Comparison of ENCODE assay signal across 8 mouse cellular contexts in genomic region chr1:177440981-177441491, GRCm38 (mm10). TPM values are rescaled to one million over a fixed set of nuclear protein-coding genes. Genes with fewer than 3 reads are reported as not detected.
A peak's percentile ranks its signal among the peaks of the same experiment; 100 is the strongest.
DNase-seq lines count a peak whose midpoint lies in the region; ATAC-seq lines count a peak whose summit lies in the region.

No protein-coding gene starts in this region.

- WGBS in kidney, embryonic 15.5 days, result under 1% methylated on average over 6 of the region's 6 CpGs
- WGBS in liver, embryonic 15.5 days (ENCODE audit: insufficient replicate concordance), result under 1% methylated on average over 6 of the region's 6 CpGs

- H3K36me3 ChIP-seq in kidney, embryonic 15.5 days, result no peaks in the 10 kb centered on the region
- H3K36me3 ChIP-seq in liver, embryonic 15.5 days (replicated peaks), result no peaks in the 10 kb centered on the region

- peaks cover 28% of the 10 kb centered on the region for H3K4me1 ChIP-seq in kidney, embryonic 15.5 days
- peaks cover 40% of the 10 kb centered on the region for H3K4me1 ChIP-seq in liver, embryonic 15.5 days (replicated peaks)

- DNase-seq in kidney, adult 9 months, result no peak
- DNase-seq in Muller cell, postnatal 12 days (ENCODE audit: inconsistent ontology term), result peak; percentile 81
- DNase-seq in forelimb bud, embryonic 11.5 days (ENCODE audit: low read depth, low spot score), result peak; percentile 28
- DNase-seq in spleen, postnatal 14 days (ENCODE audit: low spot score in 2 of 2), result no peak
- no peak for DNase-seq in urinary bladder, postnatal 10 days (ENCODE audit: low spot score)
- no peak for DNase-seq in adrenal gland, postnatal 36 days

- H3K4me3 ChIP-seq in kidney, embryonic 15.5 days (replicated peaks), result peak overlapping the region; percentile 86
- peak overlapping the region; percentile 87 for H3K4me3 ChIP-seq in liver, embryonic 15.5 days (replicated peaks)

- H3K27me3 ChIP-seq in kidney, embryonic 15.5 days, result no peaks in the 10 kb centered on the region
- H3K27me3 ChIP-seq in liver, embryonic 15.5 days, result no peaks in the 10 kb centered on the region

- no peak for ATAC-seq in kidney, embryonic 15.5 days (replicated peaks; ENCODE audit: low FRiP score)
- ATAC-seq in liver, embryonic 15.5 days (ENCODE audit: insufficient read depth), result no peak

- H3K9ac ChIP-seq in kidney, embryonic 15.5 days, result peak overlapping the region; percentile 74
- peak overlapping the region; percentile 92 for H3K9ac ChIP-seq in liver, embryonic 15.5 days

- peak overlapping the region; percentile 77 for H3K4me2 ChIP-seq in kidney, embryonic 15.5 days
- H3K4me2 ChIP-seq in liver, embryonic 15.5 days, result peak overlapping the region; percentile 97

- no peaks in the 10 kb centered on the region for H3K9me3 ChIP-seq in kidney, embryonic 15.5 days (replicated peaks)
- H3K9me3 ChIP-seq in liver, embryonic 15.5 days (replicated peaks), result no peaks in the 10 kb centered on the region

- peak overlapping the region; percentile 99 for H3K27ac ChIP-seq in kidney, embryonic 15.5 days
- peak overlapping the region; percentile 98 for H3K27ac ChIP-seq in liver, embryonic 15.5 days (replicated peaks)

RNA-seq across cellular contexts. Expression of gene Zbtb18, which starts 1.1 kb away (rescaled TPM):
- 1.7 and 1.9 TPM in 2 replicates for polyA plus RNA-seq in kidney, embryonic 15.5 days (2015; fragmentation: Nextera tagmentation; extraction: Ambion mirVana)
- polyA plus RNA-seq in liver, embryonic 15.5 days (2015; fragmentation: Nextera tagmentation; extraction: Ambion mirVana), result 0.59 and 1.1 TPM in 2 replicates
- total RNA-seq in adrenal gland, postnatal 36 days (2021), result 10 to 100 TPM; 21.2 to 24.1 TPM

Comparison
In these comparisons a context has a peak if more than half of its experiments do, and no peak if none do; other contexts are left out.
1. DNase-seq: peak in Muller cell, postnatal 12 days (single experiment) and forelimb bud, embryonic 11.5 days (single experiment); none in kidney, adult 9 months (single experiment), spleen, postnatal 14 days (0 of 2), urinary bladder, postnatal 10 days (single experiment) and adrenal gland, postnatal 36 days (0 of 2).